Mouse (Mus musculus): ENCODE results near the gene Tmem220. TPM values are rescaled to one million over a fixed set of nuclear protein-coding genes. Genes with fewer than 3 reads are reported as not detected.

Gene Tmem220
- total RNA-seq (2023) = 1 to 10 TPM; 1.6 to 2.5 TPM

DNA sequence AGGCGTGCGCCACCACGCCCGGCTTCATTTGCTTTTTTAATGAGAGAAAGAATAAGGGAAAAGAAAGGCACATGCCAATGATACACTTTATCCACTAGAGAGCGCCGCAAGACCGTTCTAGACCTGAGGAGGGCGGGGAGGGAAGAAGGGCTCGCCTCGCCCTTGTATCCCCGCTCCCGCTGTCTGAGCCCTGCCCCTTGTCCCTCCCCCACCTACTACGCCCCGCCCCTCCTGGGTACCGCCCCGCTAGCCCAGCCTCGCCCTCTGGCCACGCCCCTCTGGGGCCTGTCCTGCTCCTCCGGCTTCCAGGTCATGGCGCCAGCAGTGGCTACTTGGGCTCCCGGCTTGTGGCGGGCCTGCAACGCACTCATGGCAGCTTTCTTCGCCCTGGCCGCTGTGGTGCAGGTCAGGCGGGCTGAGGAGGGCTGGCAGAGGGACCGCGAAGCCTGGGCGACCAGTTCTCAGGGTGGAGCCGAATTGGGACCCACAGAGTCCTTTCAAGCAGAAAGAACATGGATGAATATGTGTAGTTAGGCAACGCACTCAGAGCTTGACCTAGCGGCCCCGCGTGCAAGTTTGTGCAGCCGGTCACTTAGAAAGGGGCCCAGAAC, at the start of gene Tmem220:
Gene Tmem220, plus strand, starts transcription at position 288 of the 611 bp plus-strand sequence.

GRCm38 (mm10) chr11:67052321-67052952, 27.5 kb downstream of the Tmem220 start, which contains the start of the genes Adprm and Sco1:
TSS of gene Adprm (minus strand) at chr11:67052594.
TSS of gene Sco1 (plus strand) at chr11:67052670.

GRCm38 (mm10) chr11:67078000-67078399, 53.0 kb downstream of the Tmem220 start, which contains the start of gene Myh3:
TSS of gene Myh3 (plus strand) at chr11:67078300.

Other genes starting within 250 kb of the Tmem220 start
- gene Pirt, start 113.2 kb upstream of the Tmem220 start, total RNA-seq (2023) = not detected
- not detected for gene Tmem238l, start 68.5 kb upstream of the Tmem220 start, total RNA-seq (2023)
- gene Adprm, start 27.4 kb downstream of the Tmem220 start, total RNA-seq (2023) = 10 to 100 TPM; 21.9 to 25.4 TPM
- gene Sco1, start 27.5 kb downstream of the Tmem220 start, total RNA-seq (2023) = 1 to 10 TPM; 8.2 to 8.8 TPM
- gene Myh3, start 53.1 kb downstream of the Tmem220 start, total RNA-seq (2023) = not detected
- not detected for gene Myh2, start 145.9 kb downstream of the Tmem220 start, total RNA-seq (2023)
- not detected for gene Myh1, start 174.9 kb downstream of the Tmem220 start, total RNA-seq (2023)
- gene Myh4, start 212.9 kb downstream of the Tmem220 start, total RNA-seq (2023) = not detected

Data from monocyte, adult 59 days (primary cell).